Mouse (Mus musculus): Measurements from ENCODE around the gene Setx.
A peak's percentile ranks its signal among the peaks of the same experiment; 100 is the strongest.
"Not testable (repeated sequence)": the region's sequence is repeated elsewhere in the genome, so short reads cannot be mapped to it uniquely, and the experiment has no call there.

Gene Setx

GRCm38 (mm10) chr2:29123907-29124569 lies at the start of gene Setx:
Gene Setx, plus strand, starts transcription at chr2:29124181.
- DNase-seq (ENCODE audit: low spot score): no peak

DNA sequence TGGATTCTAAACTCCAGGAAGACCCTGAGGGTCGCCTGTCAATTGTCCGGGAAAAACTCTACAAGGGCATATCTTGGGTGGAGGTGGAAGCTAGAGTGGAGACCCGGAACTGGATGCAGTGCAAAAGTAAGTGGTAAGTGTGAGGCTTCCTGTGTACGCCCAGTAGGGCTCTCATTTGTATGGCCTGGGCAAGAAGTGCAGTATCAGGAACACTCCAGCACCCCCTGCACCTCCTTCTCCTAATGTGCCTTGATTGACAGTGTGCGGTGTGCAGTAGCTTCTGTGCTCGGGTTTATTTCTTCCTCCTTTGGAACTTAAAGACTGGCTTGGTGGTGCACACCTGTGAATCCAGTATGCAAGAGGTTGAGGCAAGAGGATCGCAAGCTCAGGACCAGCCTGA lies 49.3 kb upstream of the Setx start:
- no peak for DNase-seq (ENCODE audit: low spot score)

DNA sequence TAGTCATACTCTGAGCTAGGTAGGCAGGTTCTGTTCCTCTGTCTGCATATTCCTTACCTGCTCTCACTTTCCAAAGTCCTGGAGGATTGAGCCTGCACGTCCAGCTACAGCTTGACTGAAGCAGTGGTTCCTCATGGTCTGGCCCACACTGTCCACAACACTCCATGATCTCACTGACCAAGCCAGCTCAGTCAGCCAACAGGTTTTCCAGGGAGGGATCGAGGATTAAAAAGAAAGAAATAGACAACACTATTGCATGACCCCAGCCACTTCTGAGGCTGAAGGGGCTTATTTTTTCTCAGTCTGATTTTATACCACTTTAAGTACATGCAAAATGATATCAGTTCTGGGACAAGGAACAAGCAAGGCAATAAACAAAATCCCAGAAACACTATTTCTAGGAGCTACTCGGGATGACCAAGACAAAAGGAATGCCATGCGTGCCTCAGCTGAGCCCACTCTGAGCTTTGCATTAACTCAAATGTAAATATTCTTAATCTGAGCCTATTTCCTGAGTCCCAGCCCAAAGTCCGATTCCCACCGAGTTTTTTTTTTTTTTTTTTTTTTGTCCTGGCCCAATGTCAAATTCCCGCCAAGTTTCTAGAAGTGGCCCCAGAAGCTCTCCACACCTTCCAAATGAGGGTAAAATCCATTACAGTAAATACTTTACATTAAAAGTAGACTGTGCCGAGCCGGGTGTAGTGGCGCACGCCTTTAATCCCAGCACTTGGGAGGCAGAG lies 48.5 kb upstream of the Setx start:
- DNase-seq (ENCODE audit: low spot score): no peak

DNA sequence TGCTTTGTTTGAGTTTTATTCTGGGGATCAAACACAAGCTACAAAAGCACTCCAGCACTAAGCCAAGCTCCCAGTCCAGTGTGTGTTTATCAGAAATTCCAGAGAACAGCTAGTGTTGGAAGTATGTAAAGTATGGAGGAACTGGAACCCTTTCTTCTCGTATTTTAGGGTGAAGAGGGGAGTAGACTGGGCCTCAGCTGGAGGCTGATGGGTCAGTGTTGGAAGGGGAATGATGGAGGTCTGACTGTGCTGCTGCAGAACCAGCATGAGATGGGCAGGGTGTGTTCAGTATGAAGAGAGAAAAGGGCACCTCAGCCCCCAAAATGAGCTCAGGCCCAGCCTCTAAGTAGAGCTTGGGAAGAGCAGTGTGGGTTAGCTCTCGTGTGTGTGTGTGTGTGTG lies 47.8 kb upstream of the Setx start:
- DNase-seq (ENCODE audit: low spot score): no peak

DNA sequence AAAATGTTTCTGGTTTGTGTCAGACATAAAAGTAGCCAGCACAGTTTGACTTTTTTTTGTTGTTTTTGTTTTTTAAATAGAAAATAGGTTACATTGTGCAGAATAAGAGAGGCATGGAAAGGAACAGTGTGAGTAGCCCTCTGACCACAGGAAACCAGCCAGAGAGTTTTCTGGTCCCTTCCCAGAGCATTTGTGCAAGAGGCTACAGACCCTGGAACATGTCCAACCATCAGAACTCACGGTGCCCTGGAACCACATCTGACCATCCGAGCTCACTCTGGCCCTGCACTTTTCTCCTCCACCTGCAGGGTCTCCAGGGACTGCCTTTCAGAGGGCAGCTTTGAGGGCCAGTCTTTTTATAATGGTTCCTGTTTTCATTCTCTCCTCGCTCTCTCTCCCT lies 42.0 kb upstream of the Setx start:
- DNase-seq (ENCODE audit: low spot score): peak; percentile 27

- DNase-seq (ENCODE audit: low spot score): no peak
Observed at GRCm38 (mm10) chr2:29086026-29086425, 38.0 kb upstream of the Setx start.

DNA sequence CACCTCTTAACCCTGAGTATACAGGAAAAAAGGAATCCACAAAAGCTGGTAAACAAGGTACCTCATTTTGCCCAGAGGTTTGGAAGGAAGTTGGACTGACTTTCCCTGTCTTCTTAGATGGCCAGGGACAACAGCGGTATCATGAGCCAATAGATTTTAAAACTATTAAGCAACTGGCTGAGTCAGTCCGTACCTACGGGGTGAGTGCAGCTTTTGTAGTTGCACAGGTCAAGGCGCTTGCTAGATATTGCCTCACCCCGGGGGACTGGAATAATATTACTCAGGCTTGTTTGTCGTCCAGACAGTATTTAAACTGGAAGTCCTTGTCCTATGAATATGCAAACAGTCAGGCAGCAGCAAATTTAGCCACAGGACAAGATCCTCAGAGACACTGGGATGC lies 34.7 kb upstream of the Setx start:
- not testable (repeated sequence) for DNase-seq (ENCODE audit: low spot score)

DNA sequence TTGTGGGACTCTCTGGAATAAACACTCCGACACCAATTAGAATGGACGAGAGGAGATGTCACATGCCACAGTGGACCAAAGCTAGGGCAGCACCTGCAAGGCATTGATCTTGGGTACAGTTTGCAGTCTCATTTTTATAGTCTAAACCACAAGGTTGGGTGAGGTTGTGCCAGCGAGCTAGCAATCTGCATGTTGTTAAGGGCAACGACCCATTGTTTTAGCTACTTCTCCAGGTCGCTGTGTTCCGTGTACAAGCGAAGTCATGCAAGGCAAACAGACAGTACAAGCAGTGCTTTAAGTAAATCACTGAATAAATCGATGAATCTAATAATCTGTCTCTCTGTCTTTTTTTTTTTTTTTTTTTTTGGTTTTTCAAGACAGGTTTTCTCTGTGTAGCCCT lies 28.3 kb upstream of the Setx start:
- no peak for DNase-seq (ENCODE audit: low spot score)

DNA sequence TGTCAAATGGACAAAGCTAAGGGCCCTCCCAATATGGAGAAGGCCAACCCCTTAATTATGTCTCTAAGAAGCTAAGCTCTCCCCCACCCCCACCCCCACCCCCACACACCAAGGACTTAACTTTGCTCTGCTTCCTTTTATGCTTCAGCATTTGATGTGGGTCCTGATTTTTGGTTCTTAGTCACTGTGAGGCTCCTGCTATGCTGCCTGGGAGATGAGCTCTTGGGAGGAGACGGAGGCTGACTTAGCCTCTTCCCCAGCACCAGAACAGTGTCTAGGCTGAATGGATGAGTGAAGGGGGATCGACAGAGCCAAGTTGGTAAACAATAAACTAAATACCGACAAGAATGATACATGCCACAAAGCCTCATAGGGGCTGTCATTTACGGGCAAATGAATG lies 27.2 kb upstream of the Setx start:
- DNase-seq (ENCODE audit: low spot score): no peak

DNA sequence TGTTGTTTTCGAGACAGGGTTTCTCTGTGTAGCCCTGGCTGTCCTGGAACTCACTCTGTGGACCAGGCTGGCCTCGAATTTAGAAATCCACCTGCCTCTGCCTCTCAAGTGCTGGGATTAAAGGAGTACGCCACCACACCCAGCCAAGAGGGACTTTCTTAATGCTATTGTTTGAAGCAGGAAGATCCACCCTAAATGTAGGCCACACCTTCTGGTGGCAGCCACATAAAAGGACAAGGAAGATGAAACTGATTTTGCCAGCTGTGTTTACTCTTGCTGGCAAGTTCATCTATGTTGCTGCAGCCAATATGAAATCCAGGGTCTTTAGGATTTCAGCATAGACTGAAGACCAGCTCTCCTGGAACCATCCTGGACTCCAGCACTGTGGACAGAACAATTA lies 26.5 kb upstream of the Setx start:
- no peak for DNase-seq (ENCODE audit: low spot score)

DNA sequence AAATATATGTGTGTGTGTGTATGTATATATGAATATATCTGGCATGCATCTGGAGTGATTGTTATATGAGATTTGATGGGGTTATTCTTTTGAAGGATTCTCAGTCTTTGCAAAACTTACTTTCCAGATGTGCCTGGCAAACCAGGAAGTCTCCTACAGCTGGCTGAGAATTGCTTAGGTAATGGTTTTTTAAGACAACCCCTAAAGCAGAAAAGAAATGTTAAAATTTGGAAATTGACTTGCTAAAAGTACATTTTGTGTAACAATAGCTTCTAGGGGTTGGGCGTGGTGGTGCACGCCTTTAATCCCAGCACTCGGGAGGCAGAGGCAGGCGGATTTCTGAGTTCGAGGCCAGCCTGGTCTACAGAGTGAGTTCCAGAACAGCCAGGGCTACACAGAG lies 26.0 kb upstream of the Setx start:
- not testable (repeated sequence) for DNase-seq (ENCODE audit: low spot score)

GRCm38 (mm10) chr2:29098786-29099185 lies 25.2 kb upstream of the Setx start:
- DNase-seq (ENCODE audit: low spot score): no peak

DNA sequence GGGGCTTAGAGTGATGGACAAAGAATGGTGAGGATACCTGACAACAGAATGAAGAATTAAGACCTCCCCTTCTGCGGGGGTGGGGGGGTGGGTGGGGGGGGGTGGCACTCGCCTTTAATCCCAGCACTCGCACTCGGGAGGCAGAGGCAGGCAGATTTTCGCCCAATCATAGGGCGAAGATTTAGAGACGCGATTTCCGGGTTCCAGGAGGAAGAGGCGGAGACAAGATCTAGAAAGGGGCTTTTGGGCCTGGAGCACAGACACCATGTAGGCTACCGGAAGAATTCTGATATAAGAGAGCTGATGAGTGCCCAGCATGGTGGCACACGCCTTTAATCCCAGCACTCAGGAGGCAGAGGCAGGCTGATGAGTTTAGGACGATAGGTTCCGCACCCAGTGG lies 24.3 kb upstream of the Setx start:
- no peak for DNase-seq (ENCODE audit: low spot score)

DNA sequence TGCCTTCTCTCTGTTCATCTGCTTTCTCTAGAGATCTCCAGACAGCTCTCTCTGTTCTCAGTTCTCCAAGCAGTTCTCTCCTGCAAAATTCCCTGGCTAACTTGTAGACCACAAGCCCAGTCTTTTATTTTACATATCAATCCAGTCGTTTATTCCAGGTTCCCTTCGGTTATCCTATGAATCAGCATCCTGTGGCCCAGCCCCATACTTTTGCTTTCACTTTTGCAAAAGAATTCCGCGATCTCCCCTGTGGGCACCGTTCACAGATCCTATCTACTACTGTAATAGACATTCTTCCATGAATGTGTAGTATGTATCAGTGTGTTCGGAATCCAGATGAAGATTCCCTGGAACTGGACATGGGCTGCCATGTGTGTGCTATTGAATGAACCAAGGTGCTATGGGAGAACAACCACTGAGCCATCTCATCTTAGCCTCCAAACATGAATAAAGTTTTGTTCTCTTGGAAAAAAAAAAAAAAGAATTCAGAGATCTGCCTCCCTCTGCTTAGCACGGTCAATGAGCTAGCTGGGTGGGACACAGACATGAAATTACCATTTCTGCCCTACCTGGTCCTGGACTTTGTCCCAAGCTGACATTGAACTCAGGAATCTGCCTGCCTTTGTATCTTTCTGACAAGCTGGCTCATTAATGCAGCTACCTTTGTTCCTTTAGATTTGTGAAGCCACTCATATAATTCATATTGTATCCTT lies 23.0 kb upstream of the Setx start:
- peak; percentile 49 for DNase-seq (ENCODE audit: low spot score)

GRCm38 (mm10) chr2:29102416-29103377 lies 21.3 kb upstream of the Setx start:
- not testable (repeated sequence) for DNase-seq (ENCODE audit: low spot score)

- no peak for DNase-seq (ENCODE audit: low spot score)
Observed at GRCm38 (mm10) chr2:29120969-29121368, 3.0 kb upstream of the Setx start.

DNA sequence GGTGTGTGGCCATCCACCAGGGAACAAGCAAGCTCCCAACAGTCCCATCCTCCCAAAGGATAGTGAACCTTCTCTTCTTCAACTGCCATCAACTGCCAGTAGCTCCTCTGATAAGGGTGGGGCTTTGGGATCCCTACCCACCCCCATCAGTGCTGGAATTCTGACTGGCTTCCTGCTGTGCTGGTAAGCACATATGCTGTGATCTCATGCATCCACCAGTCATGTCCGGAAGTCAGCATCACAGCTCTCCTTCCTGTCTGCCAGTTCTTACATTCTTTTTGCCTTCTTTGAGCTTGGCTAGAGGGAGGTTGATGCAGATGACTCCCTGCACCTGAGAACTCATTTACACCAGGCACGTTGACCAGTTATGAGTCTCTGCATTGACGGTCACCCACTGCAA lies 1.5 kb upstream of the Setx start:
- no peak for DNase-seq (ENCODE audit: low spot score)

DNA sequence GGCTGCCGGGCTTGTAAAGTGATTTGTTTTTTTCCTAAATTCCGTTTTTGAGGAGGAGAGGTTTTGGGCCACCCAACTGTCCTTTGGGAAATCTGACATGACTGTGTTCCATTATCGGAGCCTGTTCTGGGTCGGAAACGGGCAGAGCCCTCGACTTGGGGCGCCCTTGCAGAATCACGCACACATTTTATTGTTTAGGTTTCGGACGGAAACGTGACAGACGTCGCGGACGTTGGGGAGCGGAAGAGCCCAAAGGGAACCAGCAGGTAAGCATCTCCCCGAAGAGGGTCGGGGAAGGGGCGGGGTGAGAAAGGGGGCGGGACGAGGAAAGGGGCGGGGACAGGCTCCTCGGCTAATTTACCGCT lies 572 bp downstream of the Setx start:
- no peak for DNase-seq (ENCODE audit: low spot score)

DNA sequence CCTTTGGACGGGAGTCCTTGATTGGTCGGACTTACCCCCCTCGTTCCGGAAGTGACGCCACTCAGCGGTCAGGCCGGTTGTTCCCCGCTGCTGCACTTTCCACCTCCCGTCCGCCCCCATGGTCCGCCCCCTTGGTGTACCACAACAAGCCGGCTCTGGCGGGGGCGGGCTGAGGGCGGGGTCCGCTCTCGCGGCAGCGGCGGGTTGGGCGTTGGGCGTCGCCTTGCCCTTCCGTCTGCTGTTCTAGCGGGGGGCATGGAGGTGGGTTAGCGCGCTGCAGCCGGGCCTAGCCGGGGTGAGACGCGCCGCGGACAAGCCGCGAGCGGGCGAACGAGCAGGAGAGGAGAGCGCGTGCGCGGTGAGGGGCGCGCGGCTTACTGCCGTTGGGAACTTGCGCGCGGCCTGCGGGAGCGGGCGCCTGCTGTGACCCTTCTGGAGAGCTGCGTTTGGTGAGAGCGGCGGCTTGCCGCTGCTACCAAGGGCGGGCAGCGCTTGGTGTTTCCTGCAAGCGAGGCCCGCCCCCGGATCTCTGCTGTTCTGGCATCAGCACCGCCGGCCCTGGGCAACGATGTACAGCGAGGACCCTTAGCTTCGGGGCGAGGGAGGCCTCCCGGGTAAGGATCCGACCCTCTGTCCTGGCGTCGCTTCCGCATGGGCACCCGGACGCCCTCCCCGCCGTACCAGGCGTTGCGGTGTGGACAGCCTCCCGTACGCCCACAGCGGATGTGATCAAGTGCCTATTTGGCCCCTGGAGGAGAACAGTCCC lies 1.1 kb downstream of the Setx start:
- peak; percentile 97 for DNase-seq (ENCODE audit: low spot score)

GRCm38 (mm10) chr2:29130118-29130899 lies 6.3 kb downstream of the Setx start:
- DNase-seq (ENCODE audit: low spot score): no peak

GRCm38 (mm10) chr2:29135161-29135560 lies 11.2 kb downstream of the Setx start:
- DNase-seq (ENCODE audit: low spot score): no peak
